Mouse (Mus musculus) embryonic facial prominence, embryonic 14.5 days (tissue): ENCODE data around the gene Olfr1193. TPM values are rescaled to one million over a fixed set of nuclear protein-coding genes. Genes with fewer than 3 reads are reported as not detected.
"Not testable (repeated sequence)": the region's sequence is repeated elsewhere in the genome, so short reads cannot be mapped to it uniquely, and the experiment has no call there.

ENCODE experiments used
- ATAC-seq: fragments of 200-750 bp; cut with Nextera tagmentation; 2 replicates; pipeline ENCODE4 v1.8.0; 2017; ENCODE audit warnings: low read depth, moderate number of reproducible peaks, moderate TSS enrichment
- DNase-seq: peaks from one replicate; pipeline ENCODE4 v3.0.0-alpha.2; 2015; ENCODE audit warnings: low spot score
- H3K27ac ChIP-seq: fragments of 300-500 bp; sonication (generic); replicated peaks from 2 replicates; pipeline ENCODE4 v1.5.1; 2014; ENCODE audit warnings: low read depth, mild to moderate bottlenecking, low read length, moderate library complexity
- H3K27me3 ChIP-seq: fragments of 300-500 bp; sonication (generic); replicated peaks from 2 replicates; pipeline ENCODE4 v1.6.1; 2014; ENCODE audit warnings: low read length; ENCODE audit not compliant: control insufficient read depth, insufficient read depth
- H3K36me3 ChIP-seq: fragments of 300-500 bp; sonication (generic); 2 replicates; pipeline ENCODE4 v1.6.1; 2014; ENCODE audit warnings: low read length, mixed read lengths; ENCODE audit not compliant: control insufficient read depth, insufficient read depth
- H3K4me1 ChIP-seq: fragments of 300-500 bp; sonication (generic); 2 replicates; pipeline ENCODE4 v1.6.1; 2014; ENCODE audit warnings: antibody characterized with exemption, low read length; ENCODE audit not compliant: control insufficient read depth, insufficient read depth
- H3K4me2 ChIP-seq: fragments of 300-500 bp; sonication (generic); 2 replicates; pipeline ENCODE4 v1.6.1; 2014; ENCODE audit warnings: low read depth, mild to moderate bottlenecking, low read length, moderate library complexity, mixed read lengths
- H3K4me3 ChIP-seq: fragments of 300-500 bp; sonication (generic); 2 replicates; pipeline ENCODE4 v1.5.1; 2014; ENCODE audit warnings: low read depth, mild to moderate bottlenecking, low read length
- H3K9ac ChIP-seq: fragments of 300-500 bp; sonication (generic); 2 replicates; pipeline ENCODE4 v1.6.1; 2014; ENCODE audit warnings: low read depth, mild to moderate bottlenecking, low read length, moderate library complexity, mixed read lengths
- H3K9me3 ChIP-seq: fragments of 300-500 bp; sonication (generic); 2 replicates; pipeline ENCODE4 v1.6.1; 2016; ENCODE audit warnings: low read length; ENCODE audit not compliant: control insufficient read depth
- WGBS: fragments of 180-500 bp; shearing (Covaris S2); extraction: QIAGEN DNeasy Blood & Tissue Kit; methylation state at CpG from one replicate; pipeline ENCODE4 v1.1.7; 2014; 5-methylcytosine and 5-hydroxymethylcytosine counted together
- polyA plus RNA-seq: library from polyadenylated mRNA; unstranded; fragments of >200 nt; fragmentation: Nextera tagmentation; extraction: Ambion mirVana; gene quantifications from 2 replicates; pipeline ENCODE4 v1.2.1, GENCODE M21; 2014

Gene Olfr1193
- not detected in 2 replicates for polyA plus RNA-seq

DNA sequence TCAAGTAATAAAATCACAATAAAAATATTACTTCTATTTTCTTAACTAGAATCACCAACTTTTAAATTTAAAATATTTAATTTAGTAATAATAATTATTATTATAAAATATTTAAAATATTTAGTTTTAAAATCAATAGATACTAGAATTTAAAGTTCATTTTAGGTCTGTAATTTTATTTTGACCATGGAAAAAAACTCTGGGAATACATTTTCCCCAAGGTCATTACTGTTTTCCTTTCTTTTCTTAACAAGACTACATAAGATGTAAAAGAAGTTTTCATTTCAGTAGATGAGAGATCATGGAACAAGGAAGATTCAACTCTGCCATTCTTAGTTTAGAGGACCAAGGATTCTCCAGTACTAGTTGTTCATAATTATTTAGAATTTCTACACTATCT, at the start of gene Olfr1193:
Gene Olfr1193 (plus strand): TSS at position 301 of the 400 bp plus-strand sequence.
- not testable (repeated sequence) for H3K4me3 ChIP-seq, DNase-seq, ATAC-seq

DNA sequence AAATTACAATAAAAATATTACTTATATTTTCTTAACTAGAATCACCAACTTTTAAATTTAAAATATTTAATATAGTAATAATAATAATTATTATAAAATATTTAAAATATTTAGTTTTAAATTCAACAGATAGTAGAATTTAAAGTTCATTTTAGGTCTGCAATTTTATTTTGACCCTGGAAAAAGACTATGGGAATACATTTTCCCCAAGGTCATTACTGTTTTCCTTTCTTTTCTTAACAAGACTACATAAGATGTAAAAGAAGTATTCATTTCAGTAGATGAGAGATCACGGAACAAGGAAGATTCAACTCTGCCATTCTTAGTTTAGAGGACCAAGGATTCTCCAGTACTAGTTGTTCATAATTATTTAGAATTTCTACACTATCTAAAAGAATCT, 35.2 kb upstream of the Olfr1193 start, which contains the start of gene Olfr1191-ps1:
Gene Olfr1191-ps1 (plus strand): TSS at position 301 of the 400 bp plus-strand sequence.
- H3K36me3 ChIP-seq, H3K4me1 ChIP-seq, H3K9me3 ChIP-seq, DNase-seq, H3K9ac ChIP-seq, H3K27ac ChIP-seq, H3K4me2 ChIP-seq, H3K27me3 ChIP-seq, H3K4me3 ChIP-seq, ATAC-seq: not testable (repeated sequence)
- 80% methylated on average over 1 of the region's 1 CpGs for WGBS

More for the DNA sequence above, at the start of gene Olfr1193:
- H3K36me3 ChIP-seq, H3K27ac ChIP-seq, H3K9ac ChIP-seq, H3K4me2 ChIP-seq, H3K27me3 ChIP-seq, H3K9me3 ChIP-seq, H3K4me1 ChIP-seq: not testable (repeated sequence)

DNA sequence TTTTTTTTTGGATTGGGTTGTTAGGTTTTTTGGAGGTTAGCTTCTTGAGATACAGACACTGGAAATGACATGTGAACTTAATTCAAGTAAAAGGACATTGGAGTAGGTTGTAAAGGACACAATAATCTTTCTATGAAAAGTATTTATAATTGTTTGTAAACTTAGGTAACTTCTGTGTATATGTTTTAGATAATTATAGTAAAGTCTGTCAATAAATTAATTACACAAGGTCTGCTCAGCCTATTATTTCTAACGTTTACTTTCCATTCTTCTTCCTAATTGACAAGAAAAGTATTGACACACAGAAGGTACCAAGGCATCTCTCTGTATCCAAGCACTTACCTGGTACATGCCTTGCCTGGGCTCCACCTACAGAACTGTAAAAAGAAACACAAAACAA, 27.2 kb upstream of the Olfr1193 start, which contains the start of gene Olfr1192-ps1:
Gene Olfr1192-ps1 (plus strand): TSS at position 301 of the 400 bp plus-strand sequence.
- H3K4me3 ChIP-seq, result no peak within 1 kb of the TSS
- H3K4me2 ChIP-seq, result no peak within 1 kb of the TSS
- H3K27ac ChIP-seq, result no peak within 1 kb of the TSS
- H3K9me3 ChIP-seq, result no peaks in the 10 kb centered on the region
- no peak within 1 kb of the TSS for H3K9ac ChIP-seq
- no peaks in the 10 kb centered on the region for H3K4me1 ChIP-seq
- ATAC-seq (no peak), DNase-seq (no peak)
- H3K27me3 ChIP-seq, result no peaks in the 10 kb centered on the region
- no peaks in the 10 kb centered on the region for H3K36me3 ChIP-seq
- WGBS, result 45% methylated on average over 1 of the region's 1 CpGs

DNA sequence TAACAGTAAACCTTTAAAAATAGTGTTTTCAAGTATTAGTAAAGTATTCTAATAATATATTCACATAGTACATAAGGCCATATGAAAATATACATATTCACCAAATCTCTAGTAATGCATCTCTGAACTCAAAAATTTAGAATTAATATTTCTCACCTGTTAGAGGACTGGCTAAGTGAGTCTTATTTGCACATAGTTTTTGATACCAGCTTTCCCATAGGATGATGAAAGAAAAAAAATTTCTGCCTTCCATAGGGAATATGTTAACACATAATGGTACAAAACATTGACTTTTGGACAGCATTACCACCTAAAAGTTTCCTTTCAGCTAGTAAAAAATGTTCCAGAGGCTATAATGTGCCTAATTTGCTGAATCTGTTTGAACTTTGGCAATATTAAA, 13.7 kb downstream of the Olfr1193 start, which contains the start of gene Olfr1195:
Gene Olfr1195 (minus strand): TSS at position 101 of the 400 bp plus-strand sequence.
- no peaks in the 10 kb centered on the region for H3K27me3 ChIP-seq
- ATAC-seq (no peak), DNase-seq (no peak)
- no peak within 1 kb of the TSS for H3K4me3 ChIP-seq
- H3K36me3 ChIP-seq, result no peaks in the 10 kb centered on the region
- no peak within 1 kb of the TSS for H3K27ac ChIP-seq
- H3K4me1 ChIP-seq, result no peaks in the 10 kb centered on the region
- no peaks in the 10 kb centered on the region for H3K9me3 ChIP-seq
- no peak within 1 kb of the TSS for H3K4me2 ChIP-seq
- H3K9ac ChIP-seq, result no peak within 1 kb of the TSS

DNA sequence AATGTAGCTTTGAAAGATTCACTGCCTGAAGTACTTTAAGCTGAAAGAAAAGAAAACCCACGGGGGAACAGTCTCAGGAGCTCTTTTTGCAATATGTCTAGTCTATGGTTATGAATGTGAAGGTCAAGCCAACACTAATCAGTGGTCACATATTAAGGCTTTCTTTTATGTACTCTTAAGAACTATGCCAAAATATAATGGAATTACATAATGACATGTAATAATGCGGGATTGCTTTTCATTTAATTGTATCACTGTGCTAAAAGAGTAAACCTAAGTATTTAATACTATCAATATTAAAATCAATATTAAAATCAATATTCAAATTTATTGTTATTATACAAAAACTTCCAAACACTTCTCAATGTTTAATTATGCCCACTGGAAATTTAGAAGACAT, 29.1 kb downstream of the Olfr1193 start, which contains the start of gene Olfr1196:
Gene Olfr1196 (minus strand): TSS at position 101 of the 400 bp plus-strand sequence.
- no peaks in the 10 kb centered on the region for H3K9me3 ChIP-seq
- ATAC-seq (no peak), DNase-seq (no peak)
- H3K4me1 ChIP-seq, result no peaks in the 10 kb centered on the region
- 82% methylated on average over 2 of the region's 2 CpGs for WGBS
- H3K36me3 ChIP-seq, result no peaks in the 10 kb centered on the region
- H3K4me2 ChIP-seq, result no peak within 1 kb of the TSS
- H3K4me3 ChIP-seq, result no peak within 1 kb of the TSS
- no peak within 1 kb of the TSS for H3K27ac ChIP-seq
- H3K27me3 ChIP-seq, result no peaks in the 10 kb centered on the region
- H3K9ac ChIP-seq, result no peak within 1 kb of the TSS

Other genes starting within 250 kb of the Olfr1193 start
- gene Olfr1181, start 249.5 kb upstream of the Olfr1193 start, polyA plus RNA-seq, result not detected in 2 replicates
- gene Gm13757, start 226.5 kb upstream of the Olfr1193 start, polyA plus RNA-seq, result not detected in 2 replicates
- gene Olfr1183, start 220.8 kb upstream of the Olfr1193 start, polyA plus RNA-seq, result not detected in 2 replicates
- gene Olfr1184, start 192.0 kb upstream of the Olfr1193 start, polyA plus RNA-seq, result 0.08 TPM in 1 of 2 replicates, not detected in the other
- gene Olfr1185-ps1, start 182.3 kb upstream of the Olfr1193 start, polyA plus RNA-seq, result not detected in 2 replicates
- gene Olfr1186, start 157.1 kb upstream of the Olfr1193 start, polyA plus RNA-seq, result not detected in 2 replicates
- not detected in 2 replicates for gene Olfr1188, start 118.7 kb upstream of the Olfr1193 start, polyA plus RNA-seq
- gene Olfr1189, start 89.2 kb upstream of the Olfr1193 start, polyA plus RNA-seq, result not detected in 2 replicates
- not detected in 2 replicates for gene Olfr1191-ps1, start 35.1 kb upstream of the Olfr1193 start, polyA plus RNA-seq
- 0.06 TPM in 1 of 2 replicates, not detected in the other for gene Olfr1192-ps1, start 27.1 kb upstream of the Olfr1193 start, polyA plus RNA-seq
- gene Olfr1195, start 13.6 kb downstream of the Olfr1193 start, polyA plus RNA-seq, result not detected in 2 replicates
- gene Olfr1196, start 29.0 kb downstream of the Olfr1193 start, polyA plus RNA-seq, result 0.29 TPM in 1 of 2 replicates, not detected in the other
- not detected in 2 replicates for gene Olfr1197, start 56.7 kb downstream of the Olfr1193 start, polyA plus RNA-seq
- gene Olfr1198, start 75.7 kb downstream of the Olfr1193 start, polyA plus RNA-seq, result not detected in 2 replicates
- gene Olfr1199, start 84.8 kb downstream of the Olfr1193 start, polyA plus RNA-seq, result not detected in 2 replicates
- not detected in 2 replicates for gene Olfr1200, start 94.9 kb downstream of the Olfr1193 start, polyA plus RNA-seq
- not detected in 2 replicates for gene Olfr1201, start 117.4 kb downstream of the Olfr1193 start, polyA plus RNA-seq
- not detected in 2 replicates for gene Olfr1202, start 138.9 kb downstream of the Olfr1193 start, polyA plus RNA-seq
- gene Olfr1205, start 154.1 kb downstream of the Olfr1193 start, polyA plus RNA-seq, result not detected in 2 replicates
- 0.03 TPM in 1 of 2 replicates, not detected in the other for gene Olfr1204, start 173.7 kb downstream of the Olfr1193 start, polyA plus RNA-seq
- gene Olfr1206, start 187.6 kb downstream of the Olfr1193 start, polyA plus RNA-seq, result 0.06 TPM in 1 of 2 replicates, not detected in the other
- gene Olfr1208, start 226.7 kb downstream of the Olfr1193 start, polyA plus RNA-seq, result not detected in 2 replicates
- gene Olfr1209, start 239.5 kb downstream of the Olfr1193 start, polyA plus RNA-seq, result not detected in 2 replicates